Mouse (Mus musculus): ENCODE measurements around the gene Abo. TPM values are rescaled to one million over a fixed set of nuclear protein-coding genes. Genes with fewer than 3 reads are reported as not detected.

The Abo gene
- polyA plus RNA-seq, 1 experiment from 2014 or later: not detected

- H3K36me3 ChIP-seq (replicated peaks; ENCODE audit: insufficient read depth, low read length): peaks cover 57% of the 10 kb centered on the region
- peaks cover 26% of the 10 kb centered on the region for H3K4me1 ChIP-seq (ENCODE audit: insufficient read depth)
Observed at GRCm38 (mm10) chr2:26910124-26910993, 45.6 kb upstream of the Abo start, which contains the start of the genes Med22 and Rpl7a. Gene Med22 (minus strand): TSS chr2:26910677. Gene Rpl7a (plus strand): TSS chr2:26910764.

GRCm38 (mm10) chr2:26909387-26909784 lies 44.6 kb upstream of the Abo start:
- peak overlapping the region; percentile 75 for H3K4me2 ChIP-seq (ENCODE audit: low read depth, low read length)
- H3K9me3 ChIP-seq (ENCODE audit: low read length): no peaks in the 10 kb centered on the region
- no peak for DNase-seq
- ATAC-seq: no peak
- H3K9ac ChIP-seq (replicated peaks): peak overlapping the region; percentile 79
- H3K27ac ChIP-seq (ENCODE audit: low read depth): peak overlapping the region; percentile 95
- peaks cover 18% of the 10 kb centered on the region for H3K4me1 ChIP-seq (ENCODE audit: insufficient read depth)
- no peaks in the 10 kb centered on the region for H3K27me3 ChIP-seq (ENCODE audit: insufficient read depth, low read length)
- H3K4me3 ChIP-seq (ENCODE audit: low read depth, low read length): peak overlapping the region; percentile 69
- peaks cover 56% of the 10 kb centered on the region for H3K36me3 ChIP-seq (replicated peaks; ENCODE audit: insufficient read depth, low read length)
- TF ChIP-seq CTCF (IDR thresholded peaks at IDR 0.05; ENCODE audit: low read depth) (peak; percentile 28; the same call in 1 of the 2 replicates), EP300 (IDR thresholded peaks at IDR 0.05; ENCODE audit: low read depth) (no peak)

More at GRCm38 (mm10) chr2:26910124-26910993, 45.6 kb upstream of the Abo start, which contains the start of the genes Med22 and Rpl7a:
- no peaks in the 10 kb centered on the region for H3K9me3 ChIP-seq (ENCODE audit: low read length)
- peak within 1 kb of the TSS; percentile 96 for H3K4me2 ChIP-seq (ENCODE audit: low read depth, low read length)
- TF ChIP-seq CTCF (IDR thresholded peaks at IDR 0.05; ENCODE audit: low read depth) (no peak), EP300 (IDR thresholded peaks at IDR 0.05; ENCODE audit: low read depth) (peak; percentile 89)
- H3K27ac ChIP-seq (ENCODE audit: low read depth): peak within 1 kb of the TSS; percentile 95
- whole genome bisulfite sequencing (ENCODE audit: insufficient replicate concordance): under 1% methylated on average over 55 of the region's 74 CpGs
- no peaks in the 10 kb centered on the region for H3K27me3 ChIP-seq (ENCODE audit: insufficient read depth, low read length)
- DNase-seq (peak; percentile 100), ATAC-seq (peak; percentile 93)
- H3K9ac ChIP-seq (replicated peaks): peak within 1 kb of the TSS; percentile 97
- peak within 1 kb of the TSS; percentile 69 for H3K4me3 ChIP-seq (ENCODE audit: low read depth, low read length)

- H3K4me2 ChIP-seq (ENCODE audit: low read depth, low read length): peak overlapping the region; percentile 75
- H3K4me1 ChIP-seq (ENCODE audit: insufficient read depth): peaks cover 20% of the 10 kb centered on the region
- TF ChIP-seq CTCF (IDR thresholded peaks at IDR 0.05; ENCODE audit: low read depth): no peak
- TF ChIP-seq EP300 (IDR thresholded peaks at IDR 0.05; ENCODE audit: low read depth): no peak
- peak overlapping the region; percentile 69 for H3K4me3 ChIP-seq (ENCODE audit: low read depth, low read length)
- peak overlapping the region; percentile 95; the same call in 1 of the 2 replicates for H3K27ac ChIP-seq (ENCODE audit: low read depth)
- peaks cover 51% of the 10 kb centered on the region for H3K36me3 ChIP-seq (replicated peaks; ENCODE audit: insufficient read depth, low read length)
- DNase-seq: no peak
- no peak for ATAC-seq
- H3K9ac ChIP-seq (replicated peaks): peak overlapping the region; percentile 79
- H3K9me3 ChIP-seq (ENCODE audit: low read length): no peaks in the 10 kb centered on the region
- WGBS (ENCODE audit: insufficient replicate concordance): 70% methylated on average over 18 of the region's 18 CpGs
- no peaks in the 10 kb centered on the region for H3K27me3 ChIP-seq (ENCODE audit: insufficient read depth, low read length)
Observed at GRCm38 (mm10) chr2:26908710-26909386, 44.1 kb upstream of the Abo start.

- H3K4me1 ChIP-seq (ENCODE audit: insufficient read depth): peaks cover 25% of the 10 kb centered on the region
- no peaks in the 10 kb centered on the region for H3K27me3 ChIP-seq (ENCODE audit: insufficient read depth, low read length)
- DNase-seq (peak; percentile 72), ATAC-seq (no peak)
- H3K9me3 ChIP-seq (ENCODE audit: low read length): no peaks in the 10 kb centered on the region
- 51% methylated on average over 4 of the region's 4 CpGs for WGBS (ENCODE audit: insufficient replicate concordance)
- TF ChIP-seq CTCF (IDR thresholded peaks at IDR 0.05; ENCODE audit: low read depth): peak; percentile 87
- no peak for TF ChIP-seq EP300 (IDR thresholded peaks at IDR 0.05; ENCODE audit: low read depth)
- peaks cover 34% of the 10 kb centered on the region for H3K36me3 ChIP-seq (replicated peaks; ENCODE audit: insufficient read depth, low read length)
- H3K9ac ChIP-seq (replicated peaks): no peak overlapping the region
- no peak overlapping the region for H3K27ac ChIP-seq (ENCODE audit: low read depth)
- no peak overlapping the region for H3K4me2 ChIP-seq (ENCODE audit: low read depth, low read length)
- H3K4me3 ChIP-seq (ENCODE audit: low read depth, low read length): no peak overlapping the region
Observed at GRCm38 (mm10) chr2:26907109-26907508, 42.3 kb upstream of the Abo start.

GRCm38 (mm10) chr2:26906431-26906830 lies 41.7 kb upstream of the Abo start:
- H3K4me2 ChIP-seq (ENCODE audit: low read depth, low read length): no peak overlapping the region
- H3K9ac ChIP-seq (replicated peaks): no peak overlapping the region
- peaks cover 25% of the 10 kb centered on the region for H3K4me1 ChIP-seq (ENCODE audit: insufficient read depth)
- no peaks in the 10 kb centered on the region for H3K9me3 ChIP-seq (ENCODE audit: low read length)
- ATAC-seq (no peak), DNase-seq (no peak)
- no peaks in the 10 kb centered on the region for H3K27me3 ChIP-seq (ENCODE audit: insufficient read depth, low read length)
- 84% methylated on average over 3 of the region's 3 CpGs for WGBS (ENCODE audit: insufficient replicate concordance)
- no peak for TF ChIP-seq CTCF (IDR thresholded peaks at IDR 0.05; ENCODE audit: low read depth)
- TF ChIP-seq EP300 (IDR thresholded peaks at IDR 0.05; ENCODE audit: low read depth): no peak
- no peak overlapping the region for H3K27ac ChIP-seq (ENCODE audit: low read depth)
- H3K36me3 ChIP-seq (replicated peaks; ENCODE audit: insufficient read depth, low read length): peaks cover 28% of the 10 kb centered on the region
- H3K4me3 ChIP-seq (ENCODE audit: low read depth, low read length): no peak overlapping the region

- Histone ChIP-seq H3K4me2 (ENCODE audit: low read depth, low read length) (no peak overlapping the region), H3K9me3 (ENCODE audit: low read length) (no peaks in the 10 kb centered on the region), H3K4me3 (ENCODE audit: low read depth, low read length) (no peak overlapping the region), H3K4me1 (ENCODE audit: insufficient read depth) (peaks cover 29% of the 10 kb centered on the region), H3K27ac (ENCODE audit: low read depth) (no peak overlapping the region), H3K9ac (replicated peaks) (no peak overlapping the region), H3K36me3 (replicated peaks; ENCODE audit: insufficient read depth, low read length) (peaks cover 27% of the 10 kb centered on the region), H3K27me3 (ENCODE audit: insufficient read depth, low read length) (no peaks in the 10 kb centered on the region)
- ATAC-seq: no peak
- no peak for TF ChIP-seq CTCF (IDR thresholded peaks at IDR 0.05; ENCODE audit: low read depth)
- TF ChIP-seq EP300 (IDR thresholded peaks at IDR 0.05; ENCODE audit: low read depth): no peak
- WGBS (ENCODE audit: insufficient replicate concordance): 85% methylated on average over 2 of the region's 2 CpGs
- no peak for DNase-seq
Observed at GRCm38 (mm10) chr2:26905936-26906335, 41.2 kb upstream of the Abo start.

All from liver, postnatal 0 days (tissue).